Mouse (Mus musculus): ENCODE data around the gene Mtfr1l. TPM values are rescaled to one million over a fixed set of nuclear protein-coding genes. Genes with fewer than 3 reads are reported as not detected.

Gene Mtfr1l
- polyA plus RNA-seq, 1 experiment from 2014 or later: 133 TPM

GRCm38 (mm10) chr4:134533421-134533820 lies 1.8 kb downstream of the Mtfr1l start:
- H3K4me3 ChIP-seq (ENCODE audit: low read depth, low read length): no peak overlapping the region
- DNase-seq (ENCODE audit: low spot score) (no peak), ATAC-seq (ENCODE audit: insufficient read depth, low FRiP score, low TSS enrichment) (no peak)
- H3K36me3 ChIP-seq (ENCODE audit: control insufficient read depth, insufficient read depth, low read length): peaks cover 9% of the 10 kb centered on the region
- WGBS: 83% methylated on average over 4 of the region's 4 CpGs
- no peak overlapping the region for H3K27ac ChIP-seq (ENCODE audit: low read depth, low read length)
- H3K9me3 ChIP-seq (ENCODE audit: control insufficient read depth, low read length): no peaks in the 10 kb centered on the region
- H3K27me3 ChIP-seq (ENCODE audit: control insufficient read depth, insufficient read depth, low read length): no peaks in the 10 kb centered on the region
- H3K9ac ChIP-seq (ENCODE audit: low read length): no peak overlapping the region
- no peak overlapping the region for H3K4me2 ChIP-seq (ENCODE audit: low read depth)
- H3K4me1 ChIP-seq (ENCODE audit: control insufficient read depth, insufficient read depth, low read length): peaks cover 9% of the 10 kb centered on the region

- H3K4me3 ChIP-seq (ENCODE audit: low read depth, low read length): no peak overlapping the region
- no peak overlapping the region for H3K9ac ChIP-seq (ENCODE audit: low read length)
- ATAC-seq (ENCODE audit: insufficient read depth, low FRiP score, low TSS enrichment) (no peak), DNase-seq (ENCODE audit: low spot score) (no peak)
- 90% methylated on average over 4 of the region's 4 CpGs for WGBS
- H3K36me3 ChIP-seq (ENCODE audit: control insufficient read depth, insufficient read depth, low read length): peaks cover 9% of the 10 kb centered on the region
- H3K27ac ChIP-seq (ENCODE audit: low read depth, low read length): no peak overlapping the region
- H3K4me2 ChIP-seq (ENCODE audit: low read depth): no peak overlapping the region
- H3K27me3 ChIP-seq (ENCODE audit: control insufficient read depth, insufficient read depth, low read length): no peaks in the 10 kb centered on the region
- H3K4me1 ChIP-seq (ENCODE audit: control insufficient read depth, insufficient read depth, low read length): peaks cover 9% of the 10 kb centered on the region
- H3K9me3 ChIP-seq (ENCODE audit: control insufficient read depth, low read length): no peaks in the 10 kb centered on the region
Observed at GRCm38 (mm10) chr4:134532928-134533327, 2.3 kb downstream of the Mtfr1l start.

GRCm38 (mm10) chr4:134526220-134526619 lies 9.0 kb downstream of the Mtfr1l start:
- H3K4me1 ChIP-seq (ENCODE audit: control insufficient read depth, insufficient read depth, low read length): no peaks in the 10 kb centered on the region
- no peak overlapping the region for H3K4me2 ChIP-seq (ENCODE audit: low read depth)
- no peaks in the 10 kb centered on the region for H3K27me3 ChIP-seq (ENCODE audit: control insufficient read depth, insufficient read depth, low read length)
- H3K9ac ChIP-seq (ENCODE audit: low read length): no peak overlapping the region
- ATAC-seq (ENCODE audit: insufficient read depth, low FRiP score, low TSS enrichment): no peak
- 89% methylated on average over 5 of the region's 5 CpGs for WGBS
- no peak overlapping the region for H3K4me3 ChIP-seq (ENCODE audit: low read depth, low read length)
- no peaks in the 10 kb centered on the region for H3K9me3 ChIP-seq (ENCODE audit: control insufficient read depth, low read length)
- DNase-seq (ENCODE audit: low spot score): no peak
- H3K36me3 ChIP-seq (ENCODE audit: control insufficient read depth, insufficient read depth, low read length): peaks cover 18% of the 10 kb centered on the region
- no peak overlapping the region for H3K27ac ChIP-seq (ENCODE audit: low read depth, low read length)

- Histone ChIP-seq H3K27me3 (ENCODE audit: control insufficient read depth, insufficient read depth, low read length) (no peaks in the 10 kb centered on the region), H3K4me3 (ENCODE audit: low read depth, low read length) (no peak overlapping the region), H3K27ac (ENCODE audit: low read depth, low read length) (no peak overlapping the region), H3K9me3 (ENCODE audit: control insufficient read depth, low read length) (no peaks in the 10 kb centered on the region), H3K4me2 (ENCODE audit: low read depth) (no peak overlapping the region), H3K36me3 (ENCODE audit: control insufficient read depth, insufficient read depth, low read length) (peaks cover 18% of the 10 kb centered on the region), H3K4me1 (ENCODE audit: control insufficient read depth, insufficient read depth, low read length) (no peaks in the 10 kb centered on the region), H3K9ac (ENCODE audit: low read length) (no peak overlapping the region)
- no peak for ATAC-seq (ENCODE audit: insufficient read depth, low FRiP score, low TSS enrichment)
- no peak for DNase-seq (ENCODE audit: low spot score)
- WGBS: 79% methylated on average over 5 of the region's 5 CpGs
Observed at GRCm38 (mm10) chr4:134525806-134526205, 9.4 kb downstream of the Mtfr1l start.

- 89% methylated on average over 4 of the region's 4 CpGs for WGBS
- ATAC-seq (ENCODE audit: insufficient read depth, low FRiP score, low TSS enrichment): no peak
- H3K9me3 ChIP-seq (ENCODE audit: control insufficient read depth, low read length): no peaks in the 10 kb centered on the region
- no peak overlapping the region for H3K27ac ChIP-seq (ENCODE audit: low read depth, low read length)
- H3K4me3 ChIP-seq (ENCODE audit: low read depth, low read length): no peak overlapping the region
- H3K4me2 ChIP-seq (ENCODE audit: low read depth): no peak overlapping the region
- H3K27me3 ChIP-seq (ENCODE audit: control insufficient read depth, insufficient read depth, low read length): no peaks in the 10 kb centered on the region
- no peak for DNase-seq (ENCODE audit: low spot score)
- H3K9ac ChIP-seq (ENCODE audit: low read length): no peak overlapping the region
- no peaks in the 10 kb centered on the region for H3K4me1 ChIP-seq (ENCODE audit: control insufficient read depth, insufficient read depth, low read length)
- H3K36me3 ChIP-seq (ENCODE audit: control insufficient read depth, insufficient read depth, low read length): peaks cover 11% of the 10 kb centered on the region
Observed at GRCm38 (mm10) chr4:134523447-134523846, 11.7 kb downstream of the Mtfr1l start.

GRCm38 (mm10) chr4:134519281-134519680 lies 15.9 kb downstream of the Mtfr1l start:
- no peak overlapping the region for H3K4me3 ChIP-seq (ENCODE audit: low read depth, low read length)
- H3K4me1 ChIP-seq (ENCODE audit: control insufficient read depth, insufficient read depth, low read length): no peaks in the 10 kb centered on the region
- ATAC-seq (ENCODE audit: insufficient read depth, low FRiP score, low TSS enrichment) (no peak), DNase-seq (ENCODE audit: low spot score) (no peak)
- no peak overlapping the region for H3K4me2 ChIP-seq (ENCODE audit: low read depth)
- no peaks in the 10 kb centered on the region for H3K9me3 ChIP-seq (ENCODE audit: control insufficient read depth, low read length)
- H3K27ac ChIP-seq (ENCODE audit: low read depth, low read length): no peak overlapping the region
- no peaks in the 10 kb centered on the region for H3K27me3 ChIP-seq (ENCODE audit: control insufficient read depth, insufficient read depth, low read length)
- H3K9ac ChIP-seq (ENCODE audit: low read length): no peak overlapping the region
- peaks cover 7% of the 10 kb centered on the region for H3K36me3 ChIP-seq (ENCODE audit: control insufficient read depth, insufficient read depth, low read length)

GRCm38 (mm10) chr4:134518541-134518940 lies 16.6 kb downstream of the Mtfr1l start:
- H3K9ac ChIP-seq (ENCODE audit: low read length): no peak overlapping the region
- H3K27me3 ChIP-seq (ENCODE audit: control insufficient read depth, insufficient read depth, low read length): no peaks in the 10 kb centered on the region
- H3K9me3 ChIP-seq (ENCODE audit: control insufficient read depth, low read length): no peaks in the 10 kb centered on the region
- no peak overlapping the region for H3K27ac ChIP-seq (ENCODE audit: low read depth, low read length)
- no peaks in the 10 kb centered on the region for H3K4me1 ChIP-seq (ENCODE audit: control insufficient read depth, insufficient read depth, low read length)
- ATAC-seq (ENCODE audit: insufficient read depth, low FRiP score, low TSS enrichment) (no peak), DNase-seq (ENCODE audit: low spot score) (no peak)
- no peak overlapping the region for H3K4me2 ChIP-seq (ENCODE audit: low read depth)
- peaks cover 5% of the 10 kb centered on the region for H3K36me3 ChIP-seq (ENCODE audit: control insufficient read depth, insufficient read depth, low read length)
- H3K4me3 ChIP-seq (ENCODE audit: low read depth, low read length): no peak overlapping the region
- WGBS: 89% methylated on average over 4 of the region's 4 CpGs

GRCm38 (mm10) chr4:134517719-134518118 lies 17.5 kb downstream of the Mtfr1l start:
- WGBS: 91% methylated on average over 10 of the region's 10 CpGs
- H3K27me3 ChIP-seq (ENCODE audit: control insufficient read depth, insufficient read depth, low read length): no peaks in the 10 kb centered on the region
- no peak overlapping the region for H3K9ac ChIP-seq (ENCODE audit: low read length)
- H3K4me1 ChIP-seq (ENCODE audit: control insufficient read depth, insufficient read depth, low read length): peaks cover 1% of the 10 kb centered on the region; the same call in 1 of the 2 replicates
- H3K9me3 ChIP-seq (ENCODE audit: control insufficient read depth, low read length): no peaks in the 10 kb centered on the region
- no peak overlapping the region for H3K4me2 ChIP-seq (ENCODE audit: low read depth)
- no peak for ATAC-seq (ENCODE audit: insufficient read depth, low FRiP score, low TSS enrichment)
- no peak overlapping the region for H3K27ac ChIP-seq (ENCODE audit: low read depth, low read length)
- peaks cover 2% of the 10 kb centered on the region for H3K36me3 ChIP-seq (ENCODE audit: control insufficient read depth, insufficient read depth, low read length)
- DNase-seq (ENCODE audit: low spot score): no peak
- no peak overlapping the region for H3K4me3 ChIP-seq (ENCODE audit: low read depth, low read length)

- ATAC-seq (ENCODE audit: insufficient read depth, low FRiP score, low TSS enrichment): no peak
Observed at GRCm38 (mm10) chr4:134516981-134517380, 18.2 kb downstream of the Mtfr1l start.

More at GRCm38 (mm10) chr4:134516981-134517380, 18.2 kb downstream of the Mtfr1l start:
- 90% methylated on average over 8 of the region's 8 CpGs for WGBS
- no peaks in the 10 kb centered on the region for H3K27me3 ChIP-seq (ENCODE audit: control insufficient read depth, insufficient read depth, low read length)
- DNase-seq (ENCODE audit: low spot score): no peak
- H3K27ac ChIP-seq (ENCODE audit: low read depth, low read length): no peak overlapping the region
- H3K9me3 ChIP-seq (ENCODE audit: control insufficient read depth, low read length): no peaks in the 10 kb centered on the region
- no peak overlapping the region for H3K4me2 ChIP-seq (ENCODE audit: low read depth)
- no peak overlapping the region for H3K4me3 ChIP-seq (ENCODE audit: low read depth, low read length)
- H3K36me3 ChIP-seq (ENCODE audit: control insufficient read depth, insufficient read depth, low read length): peaks cover 2% of the 10 kb centered on the region
- H3K4me1 ChIP-seq (ENCODE audit: control insufficient read depth, insufficient read depth, low read length): peaks cover 6% of the 10 kb centered on the region; the same call in 1 of the 2 replicates
- H3K9ac ChIP-seq (ENCODE audit: low read length): no peak overlapping the region
